Comparison of ENCODE assay signal across 16 mouse cellular contexts in the genomic region with DNA sequence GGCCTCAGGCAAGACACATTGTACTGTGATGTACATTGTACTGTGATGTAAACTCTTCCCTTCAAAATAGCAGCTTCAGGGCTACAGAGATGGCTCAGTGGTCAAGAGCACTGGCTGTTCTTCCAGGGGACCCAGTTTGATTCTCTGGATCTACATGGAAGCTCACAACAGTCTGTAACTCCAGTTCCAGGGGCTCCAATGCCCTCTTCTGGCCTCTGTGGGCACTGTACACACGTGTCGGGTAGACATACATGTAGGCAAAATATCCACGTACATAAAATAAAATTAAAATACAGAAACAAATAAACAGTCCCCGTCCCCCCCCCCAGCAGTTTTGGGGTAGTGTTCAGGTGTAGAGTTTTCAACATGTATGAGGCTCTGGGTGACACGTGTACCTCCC. TPM values are rescaled to one million over a fixed set of nuclear protein-coding genes. Genes with fewer than 3 reads are reported as not detected.
DNase-seq lines count a peak whose midpoint lies in the region; ATAC-seq and TF ChIP-seq lines count a peak whose summit lies in the region.
"Had no signal": no experiment of that assay in that cellular context is flagged by ENCODE, and none has a peak within 500 bp of the region (broad histone marks: within the 10 kb centered on the region; RNA-seq: fewer than 3 reads in every experiment).

No protein-coding gene starts in this region.

- H3K9ac ChIP-seq in kidney, embryonic 15.5 days: no peak overlapping the region
- no peak overlapping the region for H3K9ac ChIP-seq in stomach, postnatal 0 days (ENCODE audit: low read length)
- H3K9ac ChIP-seq: forebrain, embryonic 15.5 days; hindbrain, embryonic 15.5 days; neural tube, embryonic 13.5 days had no signal

- 0 out of 2 replicates have a peak, but pooled peaks cover 3% of the 10 kb centered on the region for H3K4me1 ChIP-seq in kidney, adult 2 months (ENCODE audit: control insufficient read depth, insufficient read depth, low read length)
- H3K4me1 ChIP-seq in kidney, embryonic 15.5 days: no peaks in the 10 kb centered on the region
- H3K4me1 ChIP-seq in thymus, adult 2 months (replicated peaks; ENCODE audit: control insufficient read depth, insufficient read depth, low read length): no peaks in the 10 kb centered on the region
- H3K4me1 ChIP-seq in stomach, postnatal 0 days (replicated peaks; ENCODE audit: control insufficient read depth, insufficient read depth): no peaks in the 10 kb centered on the region
- H3K4me1 ChIP-seq: embryonic facial prominence, embryonic 10.5 days; forebrain, embryonic 15.5 days; hindbrain, embryonic 15.5 days; limb, embryonic 10.5 days; neural tube, embryonic 13.5 days had no signal

- no peak overlapping the region for H3K27ac ChIP-seq in kidney, adult 2 months (ENCODE audit: insufficient read depth, low read depth, low read length)
- H3K27ac ChIP-seq in kidney, embryonic 15.5 days: no peak overlapping the region
- no peak overlapping the region for H3K27ac ChIP-seq in thymus, adult 2 months (ENCODE audit: control insufficient read depth, insufficient read depth, low read length)
- H3K27ac ChIP-seq in stomach, postnatal 0 days (replicated peaks): no peak overlapping the region
- H3K27ac ChIP-seq: embryonic facial prominence, embryonic 10.5 days; forebrain, embryonic 15.5 days; hindbrain, embryonic 15.5 days; limb, embryonic 10.5 days; neural tube, embryonic 13.5 days had no signal

- peaks cover 8% of the 10 kb centered on the region for H3K36me3 ChIP-seq in kidney, adult 2 months (ENCODE audit: control insufficient read depth, insufficient read depth, low read length)
- H3K36me3 ChIP-seq in kidney, embryonic 15.5 days: peaks cover 69% of the 10 kb centered on the region
- H3K36me3 ChIP-seq in thymus, adult 2 months (ENCODE audit: control insufficient read depth, insufficient read depth, low read length): no peaks in the 10 kb centered on the region
- H3K36me3 ChIP-seq in stomach, postnatal 0 days (ENCODE audit: control insufficient read depth, insufficient read depth, low read length): no peaks in the 10 kb centered on the region; the same call in 1 of the 2 replicates

- 95% methylated on average over 5 of the region's 5 CpGs for WGBS in kidney, adult 2 months
- 96% methylated on average over 5 of the region's 5 CpGs for WGBS in kidney, embryonic 15.5 days
- 94% methylated on average over 5 of the region's 5 CpGs for WGBS in thymus, adult 2 months
- 95% methylated on average over 5 of the region's 5 CpGs for WGBS in stomach, postnatal 0 days

- TF ChIP-seq EP300 in stomach, postnatal 0 days (optimal IDR thresholded peaks at IDR 0.05): no peak

- no peak for TF ChIP-seq POLR2A in kidney, adult 2 months (IDR thresholded peaks at IDR 0.05; ENCODE audit: low read depth, low read length)
- TF ChIP-seq POLR2A in thymus, adult 2 months (IDR thresholded peaks at IDR 0.05; ENCODE audit: control insufficient read depth, extremely low read depth, insufficient read depth, low read length, poor library complexity): no peak

- no peak overlapping the region for H3K4me3 ChIP-seq in kidney, adult 2 months (ENCODE audit: insufficient read depth, low read depth, low read length)
- H3K4me3 ChIP-seq in kidney, embryonic 15.5 days (replicated peaks): no peak overlapping the region
- no peak overlapping the region for H3K4me3 ChIP-seq in thymus, adult 2 months (ENCODE audit: control insufficient read depth, insufficient read depth, low read length)
- H3K4me3 ChIP-seq in stomach, postnatal 0 days (ENCODE audit: low read depth, low read length): no peak overlapping the region
- H3K4me3 ChIP-seq: embryonic facial prominence, embryonic 10.5 days; forebrain, embryonic 15.5 days; hindbrain, embryonic 15.5 days; limb, embryonic 10.5 days; neural tube, embryonic 13.5 days had no signal

- H3K4me2 ChIP-seq in kidney, embryonic 15.5 days: no peak overlapping the region
- no peak overlapping the region for H3K4me2 ChIP-seq in stomach, postnatal 0 days (replicated peaks; ENCODE audit: low read depth)
- H3K4me2 ChIP-seq: forebrain, embryonic 15.5 days; hindbrain, embryonic 15.5 days; neural tube, embryonic 13.5 days had no signal

- no peaks in the 10 kb centered on the region for H3K27me3 ChIP-seq in kidney, adult 2 months (replicated peaks; ENCODE audit: control insufficient read depth, insufficient read depth, low read length)
- H3K27me3 ChIP-seq in kidney, embryonic 15.5 days: no peaks in the 10 kb centered on the region
- no peaks in the 10 kb centered on the region for H3K27me3 ChIP-seq in thymus, adult 2 months (ENCODE audit: control insufficient read depth, insufficient read depth, low read length)
- no peaks in the 10 kb centered on the region for H3K27me3 ChIP-seq in stomach, postnatal 0 days (ENCODE audit: control insufficient read depth, insufficient read depth, low read length)
- H3K27me3 ChIP-seq: forebrain, embryonic 15.5 days; hindbrain, embryonic 15.5 days; neural tube, embryonic 13.5 days had no signal

- ATAC-seq in kidney, embryonic 15.5 days (replicated peaks; ENCODE audit: low FRiP score): no peak
- 0 out of 2 replicates have a peak, but pooled peaks have one; percentile 35 for ATAC-seq in stomach, postnatal 0 days (ENCODE audit: low FRiP score, low TSS enrichment)
- ATAC-seq: forebrain, embryonic 15.5 days had no signal

- peak; percentile 33 for TF ChIP-seq CTCF in kidney, adult 2 months (conservative IDR thresholded peaks at IDR 0.05; ENCODE audit: insufficient read depth, insufficient read length, low read depth, low read length)
- no peak for TF ChIP-seq CTCF in thymus, adult 2 months (IDR thresholded peaks at IDR 0.05; ENCODE audit: borderline replicate concordance, control insufficient read depth, extremely low read depth, insufficient read depth, low read length, poor library complexity)
- peak; percentile 47 for TF ChIP-seq CTCF in stomach, postnatal 0 days (IDR thresholded peaks at IDR 0.05; ENCODE audit: low read depth)

- DNase-seq in adrenal gland, postnatal 14 days: peak; percentile 14
- no peak for DNase-seq in adrenal gland, postnatal 4 days (ENCODE audit: low spot score in 2 of 2)
- no peak for DNase-seq in kidney, adult 2 months
- peak; percentile 16 for DNase-seq in thymus, postnatal 4 days
- DNase-seq in thymus, adult 2 months: no peak
- peak; percentile 26 for DNase-seq in stomach, postnatal 0 days (ENCODE audit: low spot score)
- no peak for DNase-seq in natural killer cell, adult 2 months (ENCODE audit: low spot score in 2 of 2)
- DNase-seq: cerebellum, adult 2 months; right cerebral cortex, postnatal 14 days had no signal

- H3K9me3 ChIP-seq in kidney, embryonic 15.5 days (replicated peaks): no peaks in the 10 kb centered on the region
- H3K9me3 ChIP-seq in stomach, postnatal 0 days (ENCODE audit: control insufficient read depth, low read length): no peaks in the 10 kb centered on the region
- H3K9me3 ChIP-seq: embryonic facial prominence, embryonic 10.5 days; forebrain, embryonic 15.5 days; G1E; hindbrain, embryonic 15.5 days; limb, embryonic 10.5 days; neural tube, embryonic 13.5 days had no signal

RNA-seq across cellular contexts. Expression of a gene that starts 25.7 kb away (rescaled TPM):
- 57.7 and 60.2 TPM in 2 replicates for total RNA-seq in adrenal gland, postnatal 14 days (2021)
- 10 to 100 TPM; 76.5 to 79.3 TPM for total RNA-seq in adrenal gland, postnatal 4 days (2021)
- polyA plus RNA-seq in kidney, adult 2 months (2012; rRNA removed): 8.2 and 11.9 TPM in 2 replicates
- polyA plus RNA-seq in kidney, embryonic 15.5 days (2015; fragmentation: Nextera tagmentation; extraction: Ambion mirVana): 93.1 and 95.5 TPM in 2 replicates
- polyA plus RNA-seq in thymus, adult 2 months (2012; rRNA removed): 5.0 and 6.2 TPM in 2 replicates
- polyA plus RNA-seq in stomach, postnatal 0 days (2015; fragmentation: Nextera tagmentation; extraction: Ambion mirVana): 84.7 and 86.4 TPM in 2 replicates

RNA-seq across cellular contexts. Expression of a gene that starts 37.5 kb away (rescaled TPM):
- total RNA-seq in adrenal gland, postnatal 14 days (2021): 89.4 and 90.7 TPM in 2 replicates
- 10 to 100 TPM; 57.7 to 74.9 TPM for total RNA-seq in adrenal gland, postnatal 4 days (2021)
- polyA plus RNA-seq in kidney, adult 2 months (2012; rRNA removed): 73.3 and 73.7 TPM in 2 replicates
- polyA plus RNA-seq in kidney, embryonic 15.5 days (2015; fragmentation: Nextera tagmentation; extraction: Ambion mirVana): 50.4 and 56.8 TPM in 2 replicates
- 17.3 and 20.5 TPM in 2 replicates for polyA plus RNA-seq in thymus, adult 2 months (2012; rRNA removed)
- polyA plus RNA-seq in stomach, postnatal 0 days (2015; fragmentation: Nextera tagmentation; extraction: Ambion mirVana): 19.6 and 24.8 TPM in 2 replicates

Comparison
In these comparisons a context has a peak if more than half of its experiments do, and no peak if none do; other contexts are left out.
1. DNase-seq: peak in adrenal gland, postnatal 14 days (single experiment), thymus, postnatal 4 days (single experiment) and stomach, postnatal 0 days (single experiment); none in adrenal gland, postnatal 4 days (0 of 2), kidney, adult 2 months (single experiment), thymus, adult 2 months (single experiment) and natural killer cell, adult 2 months (0 of 2).